Mouse (Mus musculus): ENCODE data around the gene Sh2d4b. TPM values are rescaled to one million over a fixed set of nuclear protein-coding genes. Genes with fewer than 3 reads are reported as not detected.
A peak's percentile ranks its signal among the peaks of the same experiment; 100 is the strongest.

Sh2d4b gene
- total RNA-seq, 4 experiments from 2014 or later, result 0.53 to 0.80 (median 0.66) TPM

- DNase-seq (ENCODE audit: low spot score), result no peak
Measured at GRCm38 (mm10) chr14:40906770-40907169, 13.7 kb upstream of the Sh2d4b start.

GRCm38 (mm10) chr14:40905813-40906212 lies 12.7 kb upstream of the Sh2d4b start:
- DNase-seq (ENCODE audit: low spot score), result no peak

GRCm38 (mm10) chr14:40902307-40903055 lies 9.4 kb upstream of the Sh2d4b start:
- no peak for DNase-seq (ENCODE audit: low spot score)

- DNase-seq (ENCODE audit: low spot score), result no peak
Measured at GRCm38 (mm10) chr14:40900267-40900666, 7.2 kb upstream of the Sh2d4b start.

GRCm38 (mm10) chr14:40897916-40898315 lies 4.8 kb upstream of the Sh2d4b start:
- no peak for DNase-seq (ENCODE audit: low spot score)

- DNase-seq (ENCODE audit: low spot score), result no peak
Measured at GRCm38 (mm10) chr14:40895681-40896080, 2.6 kb upstream of the Sh2d4b start.

- DNase-seq (ENCODE audit: low spot score), result peak; percentile 72
Measured at GRCm38 (mm10) chr14:40894576-40895247, 1.6 kb upstream of the Sh2d4b start.

GRCm38 (mm10) chr14:40893884-40894283 lies 818 bp upstream of the Sh2d4b start:
- no peak for DNase-seq (ENCODE audit: low spot score)

GRCm38 (mm10) chr14:40892326-40892825 lies 690 bp downstream of the Sh2d4b start:
- no peak for DNase-seq (ENCODE audit: low spot score)

- DNase-seq (ENCODE audit: low spot score), result no peak
Measured at GRCm38 (mm10) chr14:40891506-40891905, 1.6 kb downstream of the Sh2d4b start.

- DNase-seq (ENCODE audit: low spot score), result peak; percentile 57
Measured at GRCm38 (mm10) chr14:40889704-40890103, 3.4 kb downstream of the Sh2d4b start.

GRCm38 (mm10) chr14:40889181-40889580 lies 3.9 kb downstream of the Sh2d4b start:
- DNase-seq (ENCODE audit: low spot score), result no peak

GRCm38 (mm10) chr14:40886428-40887202 lies 6.5 kb downstream of the Sh2d4b start:
- DNase-seq (ENCODE audit: low spot score), result no peak

GRCm38 (mm10) chr14:40885752-40886151 lies 7.3 kb downstream of the Sh2d4b start:
- DNase-seq (ENCODE audit: low spot score), result no peak

GRCm38 (mm10) chr14:40885225-40885624 lies 7.8 kb downstream of the Sh2d4b start:
- DNase-seq (ENCODE audit: low spot score), result no peak

- DNase-seq (ENCODE audit: low spot score), result no peak
Measured at GRCm38 (mm10) chr14:40874565-40874964, 18.5 kb downstream of the Sh2d4b start.

GRCm38 (mm10) chr14:40873961-40874360 lies 19.1 kb downstream of the Sh2d4b start:
- no peak for DNase-seq (ENCODE audit: low spot score)

- no peak for DNase-seq (ENCODE audit: low spot score)
Measured at GRCm38 (mm10) chr14:40870598-40870997, 22.5 kb downstream of the Sh2d4b start.

GRCm38 (mm10) chr14:40864811-40865514 lies 28.1 kb downstream of the Sh2d4b start:
- DNase-seq (ENCODE audit: low spot score), result no peak

GRCm38 (mm10) chr14:40863659-40864058 lies 29.4 kb downstream of the Sh2d4b start:
- DNase-seq (ENCODE audit: low spot score), result no peak

GRCm38 (mm10) chr14:40863022-40863421 lies 30.0 kb downstream of the Sh2d4b start:
- no peak for DNase-seq (ENCODE audit: low spot score)

- no peak for DNase-seq (ENCODE audit: low spot score)
Measured at GRCm38 (mm10) chr14:40852978-40853377, 40.1 kb downstream of the Sh2d4b start.
